Mouse (Mus musculus) cerebellum, adult 2 months (tissue): ENCODE measurements around the gene Cap2.

ENCODE experiments used
- CTCF ChIP-seq: fragments of 200-500 bp; IDR thresholded peaks from 2 replicates; pipeline ENCODE4 v1.5.1; 2011; ENCODE audit warnings: low read depth, mild to moderate bottlenecking, control low read depth, low read length, moderate library complexity, borderline replicate concordance; ENCODE audit not compliant: insufficient read depth
- POLR2A ChIP-seq: fragments of 200-500 bp; IDR thresholded peaks from 2 replicates; pipeline ENCODE4 v1.6.1; 2011; ENCODE audit warnings: low read length, control low read depth, borderline replicate concordance; ENCODE audit not compliant: insufficient read depth

DNA sequence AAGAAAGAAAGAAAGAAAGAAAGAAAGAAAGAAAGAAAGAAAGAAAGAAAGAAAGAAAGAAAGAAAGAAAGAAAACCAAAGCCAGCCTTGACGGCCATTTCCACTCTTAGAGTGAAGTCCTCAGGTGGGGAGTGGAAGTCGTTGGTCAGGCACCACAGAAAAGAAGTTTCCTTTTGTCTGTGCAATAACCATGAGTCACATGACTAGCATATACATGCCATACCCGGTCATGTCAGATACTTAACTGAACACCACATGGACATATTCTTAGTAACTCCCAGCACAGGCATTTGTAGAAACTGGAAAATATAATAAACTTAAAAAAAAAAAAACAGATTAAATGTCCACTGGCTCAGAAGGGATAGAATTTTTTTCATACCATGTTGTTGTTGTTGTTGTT is 16.0 kb upstream of the Cap2 start:
- TF ChIP-seq POLR2A (no peak), CTCF (no peak)
